Mouse (Mus musculus) hindbrain, embryonic 10.5 days (tissue): ENCODE results near the gene Psors1c2. TPM values are rescaled to one million over a fixed set of nuclear protein-coding genes. Genes with fewer than 3 reads are reported as not detected.
A peak's percentile ranks its signal among the peaks of the same experiment; 100 is the strongest.

Experiments used
- DNase-seq: peaks from one replicate; pipeline ENCODE4 v3.0.0-alpha.2; 2017; ENCODE audit warnings: low spot score
- H3K27ac ChIP-seq: fragments of 300-500 bp; sonication (generic); 2 replicates; pipeline ENCODE4 v1.5.1; 2016; ENCODE audit warnings: mild to moderate bottlenecking, moderate library complexity
- H3K27me3 ChIP-seq: fragments of 300-500 bp; sonication (generic); 2 replicates; pipeline ENCODE4 v1.6.1; 2016; ENCODE audit warnings: mild to moderate bottlenecking; ENCODE audit not compliant: poor library complexity, insufficient read depth, severe bottlenecking
- H3K36me3 ChIP-seq: fragments of 300-500 bp; sonication (generic); 2 replicates; pipeline ENCODE4 v1.6.1; 2016; ENCODE audit warnings: mild to moderate bottlenecking, moderate library complexity
- H3K4me1 ChIP-seq: fragments of 300-500 bp; sonication (generic); replicated peaks from 2 replicates; pipeline ENCODE4 v1.6.1; 2016; ENCODE audit warnings: mild to moderate bottlenecking
- H3K4me3 ChIP-seq: fragments of 300-500 bp; sonication (generic); 2 replicates; pipeline ENCODE4 v1.5.1; 2016; ENCODE audit warnings: mild to moderate bottlenecking, moderate library complexity
- H3K9me3 ChIP-seq: fragments of 300-500 bp; sonication (generic); 2 replicates; pipeline ENCODE4 v1.6.1; 2016; ENCODE audit warnings: mild to moderate bottlenecking, moderate library complexity
- WGBS: fragments of 180-500 bp; shearing (Covaris S2); methylation state at CpG from one replicate; pipeline ENCODE4 v1.1.7; 2016; 5-methylcytosine and 5-hydroxymethylcytosine counted together
- polyA plus RNA-seq: library from polyadenylated mRNA; unstranded; fragments of >200 nt; fragmentation: Nextera tagmentation; extraction: Ambion mirVana; gene quantifications from 2 replicates; pipeline ENCODE4 v1.2.1, GENCODE M21; 2016

Gene Psors1c2
- polyA plus RNA-seq, 1 experiment from 2014 or later: 2.5 TPM

DNA sequence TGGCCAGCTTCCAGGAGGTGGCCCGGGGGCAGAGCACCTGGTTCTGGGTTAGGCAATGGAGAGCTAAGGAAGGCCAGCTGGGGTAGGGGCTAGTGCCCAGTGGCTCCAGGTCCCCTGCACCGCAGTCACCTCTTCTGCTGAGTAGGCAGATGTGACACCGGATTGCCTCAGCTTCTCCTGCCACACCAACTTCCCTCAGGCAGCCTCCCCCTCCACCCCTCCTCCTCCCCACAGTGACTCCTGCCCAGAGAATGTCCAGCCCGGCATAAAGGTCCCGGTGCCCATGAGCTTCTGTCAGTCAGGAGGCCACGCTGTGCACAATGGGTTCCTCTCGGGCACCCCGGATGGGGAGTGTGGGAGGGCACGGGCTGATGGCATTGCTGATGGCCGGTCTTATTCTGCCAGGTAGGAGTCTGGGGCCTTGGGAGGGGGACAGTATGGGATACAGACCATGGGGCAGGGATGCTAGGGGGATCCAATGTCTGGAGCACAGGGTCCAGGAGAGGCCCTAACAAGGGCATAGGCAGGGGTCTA lies 18.9 kb downstream of the Psors1c2 start, which contains the start of gene Cdsn:
Gene Cdsn (plus strand): TSS at position 248 of the 534 bp plus-strand sequence.
- Histone ChIP-seq H3K27me3 (0 out of 2 replicates have a peak, but pooled peaks cover 3% of the 10 kb centered on the region), H3K4me1 (peaks cover 21% of the 10 kb centered on the region), H3K36me3 (no peaks in the 10 kb centered on the region), H3K9me3 (no peaks in the 10 kb centered on the region), H3K4me3 (no peak within 1 kb of the TSS), H3K27ac (0 out of 2 replicates have a peak within 1 kb of the TSS, but pooled peaks have one; percentile 41)
- WGBS: 68% methylated on average over 10 of the region's 10 CpGs
- no peak for DNase-seq

GRCm38 (mm10) chr17:35554321-35554720 lies 21.3 kb downstream of the Psors1c2 start:
- H3K27ac ChIP-seq: no peak overlapping the region
- no peaks in the 10 kb centered on the region for H3K36me3 ChIP-seq
- peaks cover 12% of the 10 kb centered on the region for H3K4me1 ChIP-seq
- no peaks in the 10 kb centered on the region for H3K27me3 ChIP-seq
- DNase-seq: no peak
- 82% methylated on average over 5 of the region's 5 CpGs for WGBS
- no peaks in the 10 kb centered on the region for H3K9me3 ChIP-seq
- H3K4me3 ChIP-seq: no peak overlapping the region

- WGBS: 91% methylated on average over 18 of the region's 18 CpGs
- no peak overlapping the region for H3K27ac ChIP-seq
- no peak for DNase-seq
- H3K27me3 ChIP-seq: no peaks in the 10 kb centered on the region
- no peaks in the 10 kb centered on the region for H3K9me3 ChIP-seq
- no peak overlapping the region for H3K4me3 ChIP-seq
- H3K36me3 ChIP-seq: no peaks in the 10 kb centered on the region
- peaks cover 7% of the 10 kb centered on the region for H3K4me1 ChIP-seq
Measured at GRCm38 (mm10) chr17:35554761-35555397, 21.9 kb downstream of the Psors1c2 start.

GRCm38 (mm10) chr17:35556186-35556765 lies 23.3 kb downstream of the Psors1c2 start:
- Histone ChIP-seq H3K27ac (no peak overlapping the region), H3K4me3 (no peak overlapping the region), H3K36me3 (no peaks in the 10 kb centered on the region), H3K9me3 (no peaks in the 10 kb centered on the region), H3K4me1 (peaks cover 11% of the 10 kb centered on the region), H3K27me3 (no peaks in the 10 kb centered on the region)
- DNase-seq: no peak
- WGBS: 93% methylated on average over 13 of the region's 13 CpGs

DNA sequence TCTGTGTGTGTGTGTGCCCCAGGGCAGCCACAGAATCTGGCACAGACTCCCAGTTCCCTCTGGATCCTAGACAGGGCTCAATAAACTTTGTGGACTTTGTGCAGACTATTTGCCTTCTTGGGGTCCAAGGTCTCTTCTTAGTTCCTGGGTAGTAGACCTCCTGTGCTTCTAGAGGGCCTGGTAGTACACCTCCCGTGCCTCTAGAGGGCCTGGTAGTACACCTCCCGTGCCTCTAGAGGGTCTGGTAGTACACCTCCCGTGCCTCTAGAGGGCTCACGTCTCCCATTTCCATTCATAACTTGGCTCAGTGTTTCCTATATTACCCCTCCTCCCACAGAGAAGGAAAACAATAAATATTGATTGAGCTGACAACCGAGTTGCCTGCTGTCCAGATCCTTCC lies 23.8 kb downstream of the Psors1c2 start:
- Histone ChIP-seq H3K4me1 (peaks cover 9% of the 10 kb centered on the region), H3K4me3 (no peak overlapping the region), H3K9me3 (no peaks in the 10 kb centered on the region), H3K36me3 (no peaks in the 10 kb centered on the region), H3K27ac (no peak overlapping the region), H3K27me3 (no peaks in the 10 kb centered on the region)
- DNase-seq: peak; percentile 60
- WGBS: 34% methylated on average over 5 of the region's 5 CpGs

- Histone ChIP-seq H3K4me3 (no peak overlapping the region), H3K27ac (no peak overlapping the region), H3K36me3 (no peaks in the 10 kb centered on the region), H3K9me3 (no peaks in the 10 kb centered on the region), H3K4me1 (peaks cover 4% of the 10 kb centered on the region), H3K27me3 (no peaks in the 10 kb centered on the region)
- WGBS: 82% methylated on average over 9 of the region's 9 CpGs
- DNase-seq: no peak
Measured at GRCm38 (mm10) chr17:35557351-35557750, 24.4 kb downstream of the Psors1c2 start.

- 64% methylated on average over 8 of the region's 8 CpGs for WGBS
- Histone ChIP-seq H3K27me3 (no peaks in the 10 kb centered on the region), H3K9me3 (no peaks in the 10 kb centered on the region), H3K27ac (no peak overlapping the region), H3K36me3 (no peaks in the 10 kb centered on the region), H3K4me1 (peaks cover 4% of the 10 kb centered on the region), H3K4me3 (no peak overlapping the region)
- DNase-seq: no peak
Measured at GRCm38 (mm10) chr17:35558216-35558615, 25.2 kb downstream of the Psors1c2 start.

GRCm38 (mm10) chr17:35567150-35567549 lies 34.1 kb downstream of the Psors1c2 start, which contains the start of gene 2300002M23Rik:
2300002M23Rik (plus strand) TSS chr17:35567450.
- DNase-seq: no peak
- no peaks in the 10 kb centered on the region for H3K36me3 ChIP-seq
- no peak within 1 kb of the TSS for H3K27ac ChIP-seq
- H3K9me3 ChIP-seq: 0 out of 2 replicates have a peak, but pooled peaks cover 3% of the 10 kb centered on the region
- WGBS: 58% methylated on average over 3 of the region's 3 CpGs
- H3K4me1 ChIP-seq: peaks cover 22% of the 10 kb centered on the region
- H3K27me3 ChIP-seq: peaks cover 43% of the 10 kb centered on the region
- no peak within 1 kb of the TSS for H3K4me3 ChIP-seq

- Histone ChIP-seq H3K4me3 (no peak overlapping the region), H3K27me3 (peaks cover 43% of the 10 kb centered on the region), H3K4me1 (peaks cover 22% of the 10 kb centered on the region), H3K36me3 (no peaks in the 10 kb centered on the region), H3K9me3 (0 out of 2 replicates have a peak, but pooled peaks cover 3% of the 10 kb centered on the region), H3K27ac (no peak overlapping the region)
- whole genome bisulfite sequencing: 17% methylated on average over 9 of the region's 9 CpGs
- no peak for DNase-seq
Measured at GRCm38 (mm10) chr17:35567767-35568166, 34.8 kb downstream of the Psors1c2 start.

GRCm38 (mm10) chr17:35569091-35569944 lies 36.3 kb downstream of the Psors1c2 start:
- Histone ChIP-seq H3K4me3 (peak overlapping the region; percentile 47), H3K27me3 (peaks cover 43% of the 10 kb centered on the region), H3K36me3 (no peaks in the 10 kb centered on the region), H3K9me3 (0 out of 2 replicates have a peak, but pooled peaks cover 3% of the 10 kb centered on the region), H3K4me1 (peaks cover 22% of the 10 kb centered on the region), H3K27ac (peak overlapping the region; percentile 81)
- 3% methylated on average over 28 of the region's 28 CpGs for WGBS
- peak; percentile 61 for DNase-seq

DNA sequence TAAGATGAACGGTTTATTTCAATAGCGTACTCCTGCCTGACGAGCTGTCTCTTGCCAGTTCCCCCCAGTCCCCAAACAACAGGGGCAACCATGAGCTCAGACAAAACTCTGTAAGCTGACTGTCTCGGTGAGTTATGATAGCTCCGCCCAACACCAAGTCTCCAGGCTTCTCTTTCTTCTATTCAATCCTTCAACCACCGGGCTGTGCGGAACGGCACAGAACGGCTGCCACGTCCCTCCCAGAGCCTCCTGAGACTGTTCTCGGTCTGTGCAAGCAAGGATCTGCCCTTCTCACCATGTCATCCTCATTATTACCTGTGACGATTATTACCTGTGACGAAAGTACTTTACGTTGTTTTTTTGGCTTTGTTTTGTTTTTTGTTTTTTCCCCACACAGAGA lies 37.8 kb downstream of the Psors1c2 start:
- Histone ChIP-seq H3K9me3 (0 out of 2 replicates have a peak, but pooled peaks cover 3% of the 10 kb centered on the region), H3K4me1 (peaks cover 22% of the 10 kb centered on the region), H3K36me3 (no peaks in the 10 kb centered on the region), H3K27ac (no peak overlapping the region), H3K27me3 (peaks cover 51% of the 10 kb centered on the region), H3K4me3 (no peak overlapping the region)
- no peak for DNase-seq
- WGBS: 80% methylated on average over 14 of the region's 14 CpGs

- H3K9me3 ChIP-seq: 0 out of 2 replicates have a peak, but pooled peaks cover 3% of the 10 kb centered on the region
- H3K36me3 ChIP-seq: no peaks in the 10 kb centered on the region
- H3K27ac ChIP-seq: no peak overlapping the region
- 96% methylated on average over 7 of the region's 7 CpGs for WGBS
- H3K4me3 ChIP-seq: no peak overlapping the region
- DNase-seq: no peak
- peaks cover 56% of the 10 kb centered on the region for H3K27me3 ChIP-seq
- H3K4me1 ChIP-seq: peaks cover 22% of the 10 kb centered on the region
Measured at GRCm38 (mm10) chr17:35571477-35571876, 38.5 kb downstream of the Psors1c2 start.
